Mouse (Mus musculus): ENCODE results near the gene Gabarap. TPM values are rescaled to one million over a fixed set of nuclear protein-coding genes. Genes with fewer than 3 reads are reported as not detected.

Gabarap gene
- total RNA-seq, 2 experiments from 2014 or later: 436 to 473 TPM

GRCm38 (mm10) chr11:70018131-70018990 lies 27.4 kb downstream of the Gabarap start:
- DNase-seq (ENCODE audit: low spot score in 2 of 2): no peak

GRCm38 (mm10) chr11:70019495-70020021 lies 28.6 kb downstream of the Gabarap start:
- DNase-seq (ENCODE audit: low spot score in 2 of 2): no peak

- DNase-seq (ENCODE audit: low spot score in 2 of 2): no peak
These were observed 29.2 kb downstream of the Gabarap start for GRCm38 (mm10) chr11:70020022-70020631.

DNA sequence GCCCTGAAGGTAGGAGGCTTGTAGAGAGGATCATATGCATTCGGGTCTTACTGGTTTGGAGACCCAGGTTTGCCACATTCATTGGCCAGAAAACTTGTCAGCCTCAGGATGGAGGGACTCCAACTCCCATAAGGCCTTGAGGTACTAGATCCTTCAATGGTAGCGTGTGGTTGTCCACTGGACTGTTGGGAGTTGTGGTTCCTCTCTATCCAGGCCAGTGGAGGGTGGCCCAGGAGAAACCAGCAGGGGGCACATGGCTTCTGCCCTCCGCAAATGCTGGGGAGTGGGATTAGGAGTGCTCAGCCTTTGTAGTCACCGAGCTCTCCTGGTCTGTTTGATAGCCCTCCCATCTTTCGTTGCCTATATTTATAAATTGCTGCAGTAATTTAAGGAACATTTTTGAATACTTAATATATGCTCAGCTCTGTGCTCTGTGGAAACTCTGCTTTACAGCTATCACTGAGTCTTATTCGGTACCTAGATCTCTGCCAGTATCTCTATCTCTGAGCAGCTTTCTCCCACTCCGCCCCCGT lies 29.9 kb downstream of the Gabarap start:
- DNase-seq (ENCODE audit: low spot score in 2 of 2): peak; percentile 52 to 58

- peak; percentile 94 for DNase-seq (ENCODE audit: low spot score in 2 of 2)
These were observed 30.6 kb downstream of the Gabarap start for GRCm38 (mm10) chr11:70021264-70022132.

- DNase-seq (ENCODE audit: low spot score in 2 of 2): no peak
These were observed 32.7 kb downstream of the Gabarap start for GRCm38 (mm10) chr11:70023481-70024150.

GRCm38 (mm10) chr11:70024151-70024514 lies 33.2 kb downstream of the Gabarap start:
- DNase-seq (ENCODE audit: low spot score in 2 of 2): no peak

DNA sequence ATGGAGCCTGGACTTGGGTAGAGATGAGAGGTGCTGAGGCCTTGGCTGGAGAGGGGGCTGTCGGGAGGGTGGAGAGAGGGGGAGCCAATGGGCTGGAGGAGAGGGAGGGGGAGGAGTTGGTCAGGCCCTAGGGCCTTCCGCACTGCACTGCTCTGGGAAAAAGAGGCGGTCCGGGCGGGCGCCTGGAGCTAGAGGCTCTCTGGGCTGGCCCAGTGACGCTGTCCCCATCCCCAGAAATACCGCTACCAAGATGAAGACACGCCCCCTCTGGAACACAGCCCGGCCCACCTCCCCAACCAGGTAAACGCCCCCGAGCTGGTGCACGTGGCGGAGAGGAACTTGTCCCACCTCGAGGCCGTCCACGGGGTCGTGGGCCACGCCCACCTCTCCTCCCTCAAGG lies 35.7 kb downstream of the Gabarap start:
- no peak for DNase-seq (ENCODE audit: low spot score in 2 of 2)

DNA sequence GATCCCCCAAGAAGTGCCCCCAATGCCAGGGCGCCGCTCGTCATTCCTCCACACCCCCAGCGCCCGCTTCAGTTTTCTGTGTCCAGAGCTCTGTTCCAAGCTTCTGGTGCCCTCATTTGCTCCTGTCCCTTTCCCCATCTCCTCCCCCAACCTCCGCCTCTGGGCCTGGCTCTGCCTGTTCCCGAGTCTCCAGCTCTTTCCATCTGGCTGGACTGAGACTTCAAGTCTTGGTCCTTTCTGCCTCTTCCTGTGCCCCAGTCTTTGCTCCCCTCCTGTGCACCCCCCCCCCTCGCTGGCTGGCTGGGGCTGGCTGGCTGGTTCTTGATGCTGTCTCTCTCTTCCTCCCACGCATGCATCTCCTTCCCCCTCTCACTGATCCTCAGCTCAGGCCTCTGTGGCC lies 36.5 kb downstream of the Gabarap start:
- no peak for DNase-seq (ENCODE audit: low spot score in 2 of 2)

DNA sequence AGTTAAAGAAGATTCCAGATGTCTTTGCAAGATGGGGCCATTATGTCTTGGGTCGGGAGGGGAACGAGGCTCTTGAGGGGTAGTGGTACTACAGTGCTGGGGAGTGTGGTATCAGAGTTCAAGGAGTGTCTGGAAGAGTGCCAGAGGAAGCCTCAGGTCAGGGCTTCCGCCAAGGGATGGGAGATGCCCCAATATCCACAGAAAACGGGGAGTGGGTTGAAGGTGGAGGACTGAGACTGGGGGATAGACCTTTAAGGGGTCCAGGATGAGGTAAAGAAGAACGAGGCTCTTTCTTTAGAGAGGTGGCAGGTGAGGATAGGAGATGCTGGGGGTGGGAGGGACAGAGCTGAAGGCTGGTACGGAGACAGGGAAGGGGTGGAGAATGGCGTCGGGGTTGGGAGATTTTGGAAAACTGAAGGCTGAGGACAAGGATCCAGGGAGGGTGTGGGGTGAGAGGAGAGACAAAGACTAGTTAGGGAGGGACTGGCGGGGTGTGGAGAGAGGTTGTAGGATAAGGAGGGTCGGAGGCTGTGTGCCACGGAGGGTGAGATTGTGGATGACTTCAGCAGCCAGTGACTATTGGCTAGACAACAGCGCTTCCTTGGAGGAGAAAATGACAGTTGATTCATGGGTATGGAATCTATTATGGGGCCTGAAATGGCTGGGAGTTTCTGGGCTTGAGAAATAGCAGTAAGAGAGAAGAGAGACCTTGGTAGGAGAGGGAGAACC lies 37.6 kb downstream of the Gabarap start:
- no peak for DNase-seq (ENCODE audit: low spot score in 2 of 2)

- no peak for DNase-seq (ENCODE audit: low spot score in 2 of 2)
These were observed 38.3 kb downstream of the Gabarap start for GRCm38 (mm10) chr11:70029130-70029801.

- no peak for DNase-seq (ENCODE audit: low spot score in 2 of 2)
These were observed 39.0 kb downstream of the Gabarap start for GRCm38 (mm10) chr11:70029829-70030550.

DNA sequence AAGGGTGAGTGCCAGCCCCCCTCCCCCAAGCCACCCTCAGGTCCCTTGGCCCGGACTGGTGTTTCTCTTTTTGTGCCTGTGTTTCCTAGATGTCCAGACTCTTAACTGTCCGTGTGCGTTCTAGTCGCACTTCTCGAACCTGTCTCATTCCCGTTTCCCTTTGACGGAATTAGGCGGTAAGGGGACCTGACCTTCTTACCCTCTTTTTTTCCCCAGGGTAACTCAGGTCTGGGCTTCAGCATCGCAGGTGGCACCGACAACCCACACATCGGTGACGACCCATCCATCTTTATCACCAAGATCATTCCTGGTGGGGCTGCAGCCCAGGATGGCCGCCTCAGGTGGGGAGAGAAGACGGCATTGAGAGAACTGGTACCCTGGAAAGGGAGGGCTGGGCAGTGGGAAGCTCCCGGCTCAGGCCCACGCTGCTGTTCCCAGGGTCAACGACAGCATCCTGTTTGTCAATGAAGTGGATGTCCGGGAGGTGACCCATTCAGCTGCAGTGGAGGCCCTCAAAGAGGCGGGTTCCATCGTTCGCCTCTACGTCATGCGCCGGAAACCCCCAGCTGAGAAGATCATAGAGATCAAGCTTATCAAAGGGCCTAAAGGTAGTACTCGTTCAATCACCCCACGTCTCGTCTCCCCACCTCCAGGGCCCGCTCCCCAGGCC lies 39.8 kb downstream of the Gabarap start:
- DNase-seq (ENCODE audit: low spot score in 2 of 2): no peak

DNA sequence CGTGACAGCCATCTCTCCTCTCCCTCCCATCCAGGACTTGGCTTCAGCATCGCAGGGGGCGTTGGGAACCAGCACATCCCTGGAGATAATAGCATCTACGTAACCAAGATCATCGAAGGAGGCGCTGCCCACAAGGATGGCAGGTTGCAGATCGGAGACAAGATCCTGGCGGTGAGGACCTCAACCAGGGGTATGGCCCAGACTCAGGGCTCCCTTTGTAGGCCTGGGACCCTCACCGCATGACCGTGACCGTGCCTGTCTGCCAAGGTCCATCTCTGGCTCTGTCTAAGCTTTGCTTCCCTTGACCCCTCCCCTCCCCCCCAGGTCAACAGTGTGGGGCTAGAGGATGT lies 40.4 kb downstream of the Gabarap start:
- DNase-seq (ENCODE audit: low spot score in 2 of 2): no peak

DNA sequence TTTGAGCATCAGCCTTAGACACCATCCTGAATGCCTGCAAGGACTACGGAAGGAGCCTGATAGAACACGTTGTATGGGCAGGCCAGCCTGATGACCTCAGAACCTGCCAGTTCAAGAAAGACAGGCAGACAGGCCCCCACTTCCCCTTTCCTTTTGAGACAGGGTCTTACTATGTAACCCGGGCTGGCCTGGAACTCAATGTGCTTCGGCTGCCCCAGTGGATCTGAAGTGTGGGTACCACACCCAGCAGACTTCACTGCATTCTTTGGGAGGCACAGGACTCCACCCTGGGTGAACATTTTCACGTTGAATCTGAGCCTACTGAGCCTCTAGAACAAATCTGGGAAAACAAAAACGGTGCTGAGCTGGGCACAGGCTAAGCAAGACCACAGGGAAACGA lies 47.2 kb downstream of the Gabarap start:
- no peak for DNase-seq (ENCODE audit: low spot score in 2 of 2)

- no peak for DNase-seq (ENCODE audit: low spot score in 2 of 2)
These were observed 48.7 kb downstream of the Gabarap start for GRCm38 (mm10) chr11:70039631-70040030.

DNA sequence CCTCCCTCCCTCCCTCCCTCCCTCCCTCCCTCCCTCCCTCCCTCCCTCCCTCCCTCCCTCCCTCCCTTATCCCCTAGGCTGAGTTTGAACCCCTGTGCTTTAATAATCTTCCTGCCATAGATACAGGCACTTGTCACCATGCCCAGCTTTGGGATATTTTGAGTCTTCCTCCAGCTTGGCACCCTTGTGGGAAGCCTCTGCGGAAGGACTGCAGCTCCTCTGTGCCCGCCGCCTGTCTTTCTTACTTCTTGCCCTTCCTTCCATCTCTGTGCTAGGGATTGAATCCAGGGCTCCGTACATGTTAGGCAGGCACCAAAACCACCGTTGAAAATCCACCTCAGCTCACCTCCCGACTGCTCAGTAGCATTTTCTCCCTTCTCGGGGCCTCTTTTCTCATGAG lies 49.2 kb downstream of the Gabarap start:
- DNase-seq (ENCODE audit: low spot score in 2 of 2): no peak

All from adrenal gland, adult 18-20 months (tissue).